Mouse (Mus musculus): Measurements from ENCODE around the gene Gtf2ird2.

GRCm38 (mm10) chr5:134260001-134260636, 76.3 kb downstream of the Gtf2ird2 start:
- TF ChIP-seq CTCF (IDR thresholded peaks at IDR 0.05; ENCODE audit: low read depth, low read length) (no peak), GATA1 (IDR thresholded peaks at IDR 0.05; ENCODE audit: borderline replicate concordance, low read length) (no peak)
